Mouse (Mus musculus): ENCODE results near the gene Prkcb. TPM values are rescaled to one million over a fixed set of nuclear protein-coding genes. Genes with fewer than 3 reads are reported as not detected.

Prkcb gene
- polyA plus RNA-seq, 1 experiment from 2014 or later = 14.3 TPM

DNA sequence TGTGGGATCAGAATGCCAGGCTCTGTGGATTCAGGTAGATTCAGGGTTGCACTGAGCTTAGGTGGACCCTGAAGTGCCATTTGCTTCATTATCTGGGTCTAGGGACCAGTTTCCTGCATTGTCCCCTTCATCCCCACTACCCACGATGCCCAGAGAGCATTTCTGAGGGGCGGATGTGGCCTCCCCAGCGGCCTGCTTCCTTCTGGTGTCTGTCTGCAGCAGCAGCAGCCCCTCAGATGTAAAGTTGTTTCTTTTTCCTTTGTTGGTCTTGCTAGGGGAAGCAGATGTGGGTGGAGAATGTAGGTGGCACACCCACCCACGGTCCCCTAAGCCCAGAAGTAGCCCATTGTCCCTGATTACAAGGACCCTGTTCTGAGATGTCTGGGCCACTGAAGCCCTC, 99.3 kb downstream of the Prkcb start:
- Histone ChIP-seq H3K27me3 (ENCODE audit: insufficient read depth, poor library complexity, severe bottlenecking) (no peaks in the 10 kb centered on the region), H3K27ac (no peak overlapping the region), H3K4me3 (no peak overlapping the region), H3K9me3 (no peaks in the 10 kb centered on the region), H3K4me1 (peaks cover 23% of the 10 kb centered on the region), H3K36me3 (no peaks in the 10 kb centered on the region)
- DNase-seq (ENCODE audit: low spot score) = no peak
- 54% methylated on average over 4 of the region's 4 CpGs for WGBS

DNA sequence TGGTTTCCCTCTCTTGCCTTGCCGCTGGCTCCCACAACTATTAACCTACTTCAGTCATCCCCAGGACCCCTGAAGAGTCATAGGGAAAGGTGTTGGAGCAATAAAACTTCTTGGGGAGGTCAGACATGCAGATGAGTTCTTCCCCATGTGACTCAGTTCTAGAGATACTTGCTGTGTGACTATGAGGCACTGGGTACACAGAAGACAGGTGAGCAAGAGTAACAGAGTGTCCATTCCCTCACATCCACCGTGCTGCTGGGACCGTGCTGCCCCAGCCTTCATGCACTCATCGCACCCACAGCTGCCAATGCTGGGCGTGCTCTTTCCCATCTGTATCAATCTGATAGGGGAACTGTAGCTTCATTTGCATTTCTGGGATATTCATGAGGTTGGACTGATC, 100.3 kb downstream of the Prkcb start:
- DNase-seq (ENCODE audit: low spot score) = no peak
- H3K4me1 ChIP-seq = peaks cover 23% of the 10 kb centered on the region
- no peaks in the 10 kb centered on the region for H3K27me3 ChIP-seq (ENCODE audit: insufficient read depth, poor library complexity, severe bottlenecking)
- WGBS = 78% methylated on average over 5 of the region's 5 CpGs
- no peaks in the 10 kb centered on the region for H3K36me3 ChIP-seq
- H3K9me3 ChIP-seq = no peaks in the 10 kb centered on the region
- no peak overlapping the region for H3K4me3 ChIP-seq
- H3K27ac ChIP-seq = no peak overlapping the region

DNA sequence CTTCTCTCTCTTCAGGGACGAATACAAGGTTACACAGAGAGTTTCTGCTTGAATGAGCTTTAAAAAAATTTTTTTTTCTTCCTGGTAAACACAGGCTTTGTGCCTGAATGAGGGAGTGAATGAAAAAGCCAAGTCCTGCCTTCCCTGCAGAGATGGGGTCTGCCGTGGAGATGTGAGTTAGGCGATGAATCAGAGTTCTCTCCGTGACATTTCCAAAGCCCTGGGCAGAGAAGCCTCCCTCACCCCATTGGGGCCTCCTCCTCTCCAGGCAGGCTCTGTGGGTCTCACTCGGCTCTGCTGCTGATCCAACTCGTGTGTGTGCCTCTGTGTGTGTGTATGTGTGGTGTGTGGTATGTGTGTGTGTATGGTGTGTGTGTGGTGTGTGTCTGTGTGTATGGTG, 101.1 kb downstream of the Prkcb start:
- H3K27ac ChIP-seq = no peak overlapping the region
- H3K4me3 ChIP-seq = no peak overlapping the region
- H3K36me3 ChIP-seq = no peaks in the 10 kb centered on the region
- no peak for DNase-seq (ENCODE audit: low spot score)
- no peaks in the 10 kb centered on the region for H3K27me3 ChIP-seq (ENCODE audit: insufficient read depth, poor library complexity, severe bottlenecking)
- peaks cover 23% of the 10 kb centered on the region for H3K4me1 ChIP-seq
- H3K9me3 ChIP-seq = no peaks in the 10 kb centered on the region
- 37% methylated on average over 6 of the region's 6 CpGs for WGBS

DNA sequence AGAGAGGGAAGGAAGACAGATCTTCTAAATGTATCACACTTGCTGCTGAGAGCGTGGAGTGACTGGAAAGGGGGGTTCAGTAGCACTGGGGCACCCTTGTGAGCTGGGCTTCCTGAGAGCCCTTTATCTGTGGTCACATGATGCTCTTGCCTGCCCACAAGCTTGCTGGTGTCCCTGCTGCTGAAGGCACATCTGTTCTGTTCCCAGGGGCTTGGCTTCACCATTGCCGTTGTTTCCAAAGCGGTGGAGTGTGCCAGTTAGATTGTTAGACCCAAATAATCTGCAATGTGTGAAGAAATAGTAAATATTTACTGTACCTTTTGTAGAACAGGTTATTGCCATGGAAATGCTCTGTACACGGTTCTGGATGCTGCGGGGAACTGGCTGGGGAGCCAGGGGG, 101.6 kb downstream of the Prkcb start:
- Histone ChIP-seq H3K9me3 (no peaks in the 10 kb centered on the region), H3K27me3 (ENCODE audit: insufficient read depth, poor library complexity, severe bottlenecking) (no peaks in the 10 kb centered on the region), H3K4me1 (peaks cover 23% of the 10 kb centered on the region), H3K27ac (no peak overlapping the region), H3K36me3 (no peaks in the 10 kb centered on the region), H3K4me3 (no peak overlapping the region)
- DNase-seq (ENCODE audit: low spot score) = no peak
- WGBS = 53% methylated on average over 5 of the region's 5 CpGs

DNA sequence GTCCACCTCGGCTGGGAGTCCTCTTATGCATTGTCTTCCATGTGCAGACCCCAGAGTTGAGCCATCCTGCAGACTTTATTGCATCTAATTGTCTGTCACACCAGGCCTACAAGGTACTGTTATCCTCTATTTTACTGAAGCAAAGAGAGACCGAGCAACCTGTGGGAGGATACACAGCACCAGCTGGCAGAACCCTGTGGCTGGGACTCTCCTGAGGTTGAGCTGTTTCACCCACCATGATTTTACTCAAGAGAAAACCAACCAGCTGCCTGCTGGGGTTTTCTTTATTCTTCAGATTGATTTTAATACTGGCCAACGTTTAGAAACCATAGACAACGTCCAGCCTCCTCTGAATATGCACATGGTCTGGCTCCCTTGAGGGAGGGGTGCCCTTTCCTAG, 102.1 kb downstream of the Prkcb start:
- Histone ChIP-seq H3K36me3 (no peaks in the 10 kb centered on the region), H3K4me1 (peaks cover 23% of the 10 kb centered on the region), H3K4me3 (no peak overlapping the region), H3K9me3 (no peaks in the 10 kb centered on the region), H3K27me3 (ENCODE audit: insufficient read depth, poor library complexity, severe bottlenecking) (no peaks in the 10 kb centered on the region), H3K27ac (no peak overlapping the region)
- 76% methylated on average over 4 of the region's 4 CpGs for WGBS
- DNase-seq (ENCODE audit: low spot score) = no peak

DNA sequence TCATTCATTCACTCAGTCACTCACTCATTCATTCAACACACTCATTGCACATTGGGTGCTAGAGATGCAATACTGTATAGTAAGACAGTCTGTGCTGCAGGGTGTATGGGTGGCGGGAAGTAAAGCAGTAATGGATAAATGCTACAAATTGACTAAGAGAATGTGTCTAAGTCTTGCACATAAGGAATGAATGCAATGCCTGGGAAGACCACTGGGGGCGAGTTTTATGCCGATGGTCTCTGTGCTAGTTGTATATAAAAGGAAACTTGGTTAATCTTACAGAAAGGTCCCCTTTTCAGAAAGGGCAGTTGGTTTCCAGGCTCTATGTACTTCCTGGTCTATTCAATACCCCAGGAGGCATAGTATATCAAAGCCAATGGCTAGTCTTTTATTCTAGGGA, 102.8 kb downstream of the Prkcb start:
- H3K27me3 ChIP-seq (ENCODE audit: insufficient read depth, poor library complexity, severe bottlenecking) = no peaks in the 10 kb centered on the region
- 75% methylated on average over 3 of the region's 3 CpGs for WGBS
- peaks cover 23% of the 10 kb centered on the region for H3K4me1 ChIP-seq
- DNase-seq (ENCODE audit: low spot score) = no peak
- no peaks in the 10 kb centered on the region for H3K36me3 ChIP-seq
- H3K9me3 ChIP-seq = no peaks in the 10 kb centered on the region
- H3K27ac ChIP-seq = no peak overlapping the region
- H3K4me3 ChIP-seq = no peak overlapping the region

DNA sequence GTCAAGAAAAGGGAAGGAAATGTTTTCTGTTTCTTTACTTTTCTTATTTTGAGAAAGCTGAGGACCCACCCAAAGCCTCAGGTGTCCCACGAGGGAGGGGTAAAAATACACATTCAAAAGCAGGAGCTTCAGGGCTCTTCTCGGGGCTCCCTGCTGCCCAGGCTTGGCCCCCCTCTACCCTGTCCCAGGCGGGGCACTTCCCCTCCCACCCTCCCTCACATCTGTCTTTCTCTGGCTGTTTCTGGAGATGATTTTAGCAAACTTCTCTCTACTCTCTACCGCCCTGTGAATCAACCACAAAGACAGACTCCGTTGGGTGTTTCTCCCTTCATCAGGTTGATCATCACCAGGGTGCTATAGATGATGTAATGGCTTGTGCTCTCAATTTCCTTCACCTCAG, 105.4 kb downstream of the Prkcb start:
- DNase-seq (ENCODE audit: low spot score) = no peak
- Histone ChIP-seq H3K4me1 (peaks cover 12% of the 10 kb centered on the region; the same call in 1 of the 2 replicates), H3K4me3 (no peak overlapping the region), H3K27ac (no peak overlapping the region), H3K36me3 (no peaks in the 10 kb centered on the region), H3K9me3 (no peaks in the 10 kb centered on the region), H3K27me3 (ENCODE audit: insufficient read depth, poor library complexity, severe bottlenecking) (no peaks in the 10 kb centered on the region)
- WGBS = 38% methylated on average over 5 of the region's 5 CpGs

DNA sequence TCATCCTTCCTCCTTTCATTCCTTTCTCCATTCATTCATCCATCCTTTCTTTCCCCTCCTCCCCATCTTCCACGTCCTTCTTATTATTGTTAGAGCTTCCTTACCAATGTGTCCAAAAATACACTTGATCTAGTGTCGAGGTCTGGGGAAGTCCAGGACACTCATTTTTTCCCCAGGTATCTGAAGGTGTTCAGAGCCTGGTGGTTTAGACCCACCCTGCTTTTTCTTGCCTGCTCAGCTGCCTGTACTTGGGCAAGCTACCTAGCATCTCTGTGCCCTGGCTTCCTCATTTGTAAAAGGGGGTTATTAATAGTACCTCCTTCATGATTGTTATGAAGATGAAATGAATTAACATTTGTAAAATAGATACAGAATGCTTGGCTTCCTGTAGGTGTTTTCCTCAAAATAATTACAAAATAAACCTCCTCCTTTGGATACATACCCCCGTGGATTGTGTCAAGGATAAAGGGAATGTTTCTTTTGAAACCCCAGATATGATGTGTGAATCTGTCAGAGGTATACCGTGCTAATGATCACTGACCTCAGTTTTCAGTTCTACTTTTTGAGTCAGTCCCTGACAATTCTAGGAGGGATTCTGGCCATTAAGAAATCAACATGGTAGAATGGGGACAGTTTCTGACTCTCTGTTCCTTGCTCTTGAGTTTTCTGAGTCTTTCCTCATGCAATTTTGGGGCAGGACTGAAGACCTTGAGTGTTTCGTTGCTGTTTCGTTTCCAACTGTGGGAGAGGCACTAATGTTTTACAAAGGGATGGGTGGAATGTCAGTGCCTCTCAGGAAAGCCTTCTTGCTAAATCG, 106.8 kb downstream of the Prkcb start:
- no peak overlapping the region for H3K27ac ChIP-seq
- no peak for DNase-seq (ENCODE audit: low spot score)
- H3K9me3 ChIP-seq = no peaks in the 10 kb centered on the region
- no peaks in the 10 kb centered on the region for H3K27me3 ChIP-seq (ENCODE audit: insufficient read depth, poor library complexity, severe bottlenecking)
- WGBS = 68% methylated on average over 7 of the region's 7 CpGs
- no peak overlapping the region for H3K4me3 ChIP-seq
- H3K4me1 ChIP-seq = peaks cover 3% of the 10 kb centered on the region; the same call in 1 of the 2 replicates
- H3K36me3 ChIP-seq = no peaks in the 10 kb centered on the region

DNA sequence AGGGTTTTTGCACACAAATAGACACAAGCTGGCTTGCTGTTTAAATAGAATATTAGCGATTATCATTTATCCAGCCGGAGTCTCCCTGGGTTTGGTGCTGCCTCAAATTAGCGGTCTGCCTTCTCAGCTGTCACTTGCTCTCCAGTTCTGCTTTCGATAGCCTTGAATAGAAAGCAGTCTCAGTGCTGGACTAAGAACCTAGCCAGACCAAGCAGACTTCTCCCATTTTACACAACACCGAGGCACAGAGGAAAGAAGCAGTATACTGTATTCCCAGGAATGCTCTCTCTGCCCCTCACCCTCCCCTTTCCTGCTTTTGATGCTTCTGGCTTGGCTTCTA, 107.4 kb downstream of the Prkcb start:
- H3K4me1 ChIP-seq = no peaks in the 10 kb centered on the region
- H3K27ac ChIP-seq = no peak overlapping the region
- no peaks in the 10 kb centered on the region for H3K27me3 ChIP-seq (ENCODE audit: insufficient read depth, poor library complexity, severe bottlenecking)
- DNase-seq (ENCODE audit: low spot score) = no peak
- H3K4me3 ChIP-seq = no peak overlapping the region
- no peaks in the 10 kb centered on the region for H3K9me3 ChIP-seq
- 82% methylated on average over 5 of the region's 5 CpGs for WGBS
- H3K36me3 ChIP-seq = no peaks in the 10 kb centered on the region

DNA sequence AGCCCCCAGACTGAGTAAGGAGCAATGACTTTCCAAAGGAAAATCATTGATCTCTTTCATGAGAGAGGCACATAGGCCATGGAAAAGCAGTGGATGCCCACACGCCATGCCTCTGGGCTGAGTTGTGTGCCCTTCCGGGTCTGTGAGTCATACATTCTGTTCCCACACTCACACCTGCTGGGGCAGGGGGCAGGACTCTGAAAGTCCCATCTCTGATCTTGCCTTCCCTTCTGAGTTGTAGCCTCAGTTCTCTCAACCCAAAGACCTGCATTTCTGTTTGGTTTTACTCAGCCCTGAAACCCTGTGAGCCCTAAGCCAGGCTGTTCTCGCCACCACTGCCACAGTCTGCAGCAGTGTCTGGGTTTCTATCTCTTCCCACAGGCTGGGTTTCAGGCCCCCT, 109.1 kb downstream of the Prkcb start:
- Histone ChIP-seq H3K4me3 (no peak overlapping the region), H3K9me3 (no peaks in the 10 kb centered on the region), H3K36me3 (no peaks in the 10 kb centered on the region), H3K27me3 (ENCODE audit: insufficient read depth, poor library complexity, severe bottlenecking) (no peaks in the 10 kb centered on the region), H3K27ac (no peak overlapping the region), H3K4me1 (no peaks in the 10 kb centered on the region)
- 69% methylated on average over 3 of the region's 3 CpGs for WGBS
- DNase-seq (ENCODE audit: low spot score) = no peak

DNA sequence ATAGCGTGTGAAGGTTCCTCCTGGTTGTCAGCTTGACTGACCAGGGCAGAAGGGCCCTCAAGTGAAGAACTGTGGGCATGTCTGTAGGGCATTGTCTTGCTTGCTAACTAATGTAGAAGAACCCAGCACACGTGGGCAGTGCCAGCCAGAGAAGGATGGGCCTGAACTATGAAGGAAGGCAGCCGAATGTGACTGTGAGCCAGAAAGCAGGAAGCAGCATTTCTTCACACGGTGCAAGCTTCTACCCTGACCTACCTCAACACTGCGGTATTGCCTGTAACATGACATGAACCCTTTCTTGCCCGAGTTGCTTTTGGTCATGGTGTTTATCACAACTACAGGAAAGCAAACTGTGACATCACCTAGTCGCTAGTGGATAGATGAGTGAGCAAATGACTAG, 113.5 kb downstream of the Prkcb start:
- no peaks in the 10 kb centered on the region for H3K36me3 ChIP-seq
- H3K4me3 ChIP-seq = no peak overlapping the region
- no peaks in the 10 kb centered on the region for H3K9me3 ChIP-seq
- peaks cover 19% of the 10 kb centered on the region for H3K4me1 ChIP-seq
- DNase-seq (ENCODE audit: low spot score) = no peak
- no peak overlapping the region for H3K27ac ChIP-seq
- WGBS = 87% methylated on average over 7 of the region's 7 CpGs
- no peaks in the 10 kb centered on the region for H3K27me3 ChIP-seq (ENCODE audit: insufficient read depth, poor library complexity, severe bottlenecking)

DNA sequence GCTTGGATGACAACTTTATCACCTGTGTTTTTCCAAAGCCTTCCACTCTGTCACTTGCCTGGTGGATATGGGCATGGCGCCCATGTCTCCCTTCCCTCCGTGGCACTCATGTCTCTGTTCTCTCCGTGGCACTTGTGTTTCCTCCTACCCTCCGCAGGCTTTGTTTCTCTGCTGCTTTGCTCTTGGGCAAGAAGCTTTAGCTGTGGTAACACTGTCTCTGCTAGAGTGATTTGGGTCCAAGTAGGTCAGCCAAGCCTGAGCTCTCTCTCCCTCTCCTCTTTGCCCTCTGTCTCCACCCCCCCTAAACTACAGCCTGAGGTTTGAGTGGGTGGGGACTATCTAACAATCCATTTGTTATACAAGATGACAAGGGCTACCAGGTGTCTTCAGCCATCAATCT, 114.8 kb downstream of the Prkcb start:
- 84% methylated on average over 4 of the region's 4 CpGs for WGBS
- H3K36me3 ChIP-seq = no peaks in the 10 kb centered on the region
- no peaks in the 10 kb centered on the region for H3K9me3 ChIP-seq
- DNase-seq (ENCODE audit: low spot score) = no peak
- no peak overlapping the region for H3K27ac ChIP-seq
- H3K4me3 ChIP-seq = no peak overlapping the region
- H3K4me1 ChIP-seq = peaks cover 19% of the 10 kb centered on the region
- H3K27me3 ChIP-seq (ENCODE audit: insufficient read depth, poor library complexity, severe bottlenecking) = no peaks in the 10 kb centered on the region

DNA sequence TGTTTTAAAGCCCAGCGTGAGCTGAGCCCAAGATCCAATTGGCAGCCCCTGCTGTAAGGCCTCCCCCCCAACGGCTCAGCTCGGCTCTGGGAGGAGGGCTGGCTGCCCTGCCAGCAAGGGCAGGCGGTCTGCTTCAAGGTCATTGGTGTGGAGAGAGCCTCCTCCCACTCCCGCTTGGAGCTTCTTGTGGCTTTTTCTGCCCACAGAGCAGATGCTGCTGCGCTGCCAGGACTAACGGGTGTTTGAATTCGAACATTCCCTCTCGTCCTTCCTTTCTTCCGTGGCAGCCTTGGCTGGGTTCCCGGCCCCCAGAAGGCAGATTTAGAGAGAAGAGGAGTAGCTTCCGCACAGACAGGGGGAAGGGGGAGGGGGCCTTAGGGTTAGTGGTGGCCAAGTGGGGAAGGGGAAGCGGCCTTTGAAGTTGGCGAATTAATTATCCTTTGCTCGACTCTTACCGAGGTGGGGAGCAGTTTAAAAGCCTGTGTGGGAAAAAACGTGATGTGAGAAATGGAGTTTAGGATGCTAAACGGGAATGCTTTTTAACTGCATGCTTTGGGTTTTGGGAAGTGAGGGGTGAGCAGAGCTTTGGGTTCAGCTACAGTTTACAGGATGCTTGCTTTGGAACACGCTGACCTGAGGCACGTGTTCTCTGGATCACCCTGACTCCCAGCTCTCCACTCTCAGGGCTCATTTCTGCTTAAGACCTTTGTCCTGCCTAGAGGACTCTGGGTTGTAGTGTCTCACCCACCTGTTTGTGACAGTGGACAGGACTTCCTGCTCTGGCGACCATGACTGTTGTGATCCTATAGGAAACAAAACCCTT, 116.2 kb downstream of the Prkcb start:
- Histone ChIP-seq H3K4me3 (peak overlapping the region; percentile 42), H3K27ac (peak overlapping the region; percentile 87), H3K4me1 (peaks cover 19% of the 10 kb centered on the region), H3K36me3 (no peaks in the 10 kb centered on the region), H3K27me3 (ENCODE audit: insufficient read depth, poor library complexity, severe bottlenecking) (no peaks in the 10 kb centered on the region), H3K9me3 (no peaks in the 10 kb centered on the region)
- WGBS = 2% methylated on average over 21 of the region's 21 CpGs
- peak; percentile 87 for DNase-seq (ENCODE audit: low spot score)

Measured in heart, embryonic 10.5 days (tissue).